Mouse (Mus musculus) MEL (cell line): ENCODE data around the gene Dpf3. TPM values are rescaled to one million over a fixed set of nuclear protein-coding genes. Genes with fewer than 3 reads are reported as not detected.

ENCODE experiments used
- DNase-seq: peaks from one replicate; pipeline ENCODE4 v3.0.0; 2011; ENCODE audit warnings: low read depth, low spot score
- H3K27ac ChIP-seq: 2 replicates; pipeline ENCODE4 v1.5.1; 2012; ENCODE audit warnings: low read depth, mild to moderate bottlenecking, control low read depth, low read length, moderate library complexity; ENCODE audit not compliant: control insufficient read depth
- H3K27me3 ChIP-seq, 2 experiments: fragments of 150-350 bp in 1 of 2; sonication (generic) in 1 of 2; 2 replicates each; pipeline ENCODE4 v1.6.1; 2012; ENCODE audit warnings: low read length in 2 of 2, mild to moderate bottlenecking in 2 of 2, improper control_type of control experiment in 1 of 2, moderate library complexity in 1 of 2; ENCODE audit not compliant: insufficient read depth in 2 of 2, control insufficient read depth in 1 of 2
- H3K36me3 ChIP-seq, 2 experiments: 2 replicates each; pipeline ENCODE4 v1.6.1; 2012 to 2014; ENCODE audit warnings: low read length in 2 of 2, improper control_type of control experiment in 1 of 2, inconsistent platforms in 1 of 2, mild to moderate bottlenecking in 1 of 2; ENCODE audit not compliant: insufficient read depth in 2 of 2, control insufficient read depth in 1 of 2
- H3K4me1 ChIP-seq, 2 experiments: fragments of 150-350 bp in 1 of 2; sonication (generic) in 1 of 2; 2 replicates each; pipeline ENCODE4 v1.6.1; 2012; ENCODE audit warnings: low read length in 2 of 2, improper control_type of control experiment in 1 of 2, mild to moderate bottlenecking in 1 of 2; ENCODE audit not compliant: insufficient read depth in 2 of 2, control insufficient read depth in 1 of 2
- H3K4me3 ChIP-seq, 2 experiments: fragments of 150-350 bp in 1 of 2; sonication (generic) in 1 of 2; 2 replicates each; pipeline ENCODE4 v1.5.1; 2012; ENCODE audit warnings: low read depth in 2 of 2, low read length in 2 of 2, mild to moderate bottlenecking in 2 of 2, moderate library complexity in 2 of 2, control low read depth in 1 of 2, improper control_type of control experiment in 1 of 2; ENCODE audit not compliant: control insufficient read depth in 1 of 2, insufficient read depth in 1 of 2
- H3K79me2 ChIP-seq: 2 replicates; pipeline ENCODE4 v1.6.1; 2012; ENCODE audit warnings: mild to moderate bottlenecking, low read length, moderate library complexity; ENCODE audit not compliant: control insufficient read depth, poor library complexity, insufficient read depth
- H3K9ac ChIP-seq: 2 replicates; pipeline ENCODE4 v1.6.1; 2012; ENCODE audit warnings: low read depth, mild to moderate bottlenecking, control low read depth, low read length, moderate library complexity; ENCODE audit not compliant: control insufficient read depth, poor library complexity, severe bottlenecking
- H3K9me3 ChIP-seq: fragments of 150-350 bp; sonication (generic); replicated peaks from 2 replicates; pipeline ENCODE4 v1.6.1; 2012; ENCODE audit warnings: mild to moderate bottlenecking, low read length, improper control_type of control experiment, moderate library complexity; ENCODE audit not compliant: insufficient read depth
- CHD1 ChIP-seq: IDR thresholded peaks from 2 replicates; pipeline ENCODE4 v1.6.1; 2012; ENCODE audit warnings: low read depth, mild to moderate bottlenecking, inconsistent platforms, low read length, improper control_type of control experiment
- CHD2 ChIP-seq: IDR thresholded peaks from 2 replicates; pipeline ENCODE4 v1.6.1; 2011; ENCODE audit warnings: low read length, improper control_type of control experiment
- E2F4 ChIP-seq: IDR thresholded peaks from 2 replicates; pipeline ENCODE4 v1.6.1; 2011; ENCODE audit warnings: low read depth, low read length, improper control_type of control experiment, borderline replicate concordance
- ELF1 ChIP-seq: IDR thresholded peaks from 2 replicates; pipeline ENCODE4 v1.6.1; 2014; ENCODE audit warnings: low read depth, mild to moderate bottlenecking, inconsistent platforms, low read length, improper control_type of control experiment, moderate library complexity
- ETS1 ChIP-seq: IDR thresholded peaks from 2 replicates; pipeline ENCODE4 v1.6.1; 2012; ENCODE audit warnings: low read depth, mild to moderate bottlenecking, inconsistent platforms, low read length, improper control_type of control experiment, moderate library complexity
- GABPA ChIP-seq: IDR thresholded peaks from 2 replicates; pipeline ENCODE4 v1.6.1; 2012; ENCODE audit warnings: low read depth, mild to moderate bottlenecking, inconsistent platforms, low read length, improper control_type of control experiment, moderate library complexity
- KAT2A ChIP-seq: conservative IDR thresholded peaks from 2 replicates; pipeline ENCODE4 v1.6.1; 2012; ENCODE audit warnings: low read depth, low read length, improper control_type of control experiment, inconsistent platforms
- MAX ChIP-seq: IDR thresholded peaks from 2 replicates; pipeline ENCODE4 v1.6.1; 2011; ENCODE audit warnings: low read length, improper control_type of control experiment
- MEF2A ChIP-seq: IDR thresholded peaks from 2 replicates; pipeline ENCODE4 v1.6.1; 2014; ENCODE audit warnings: low read depth, mild to moderate bottlenecking, inconsistent platforms, low read length, improper control_type of control experiment; ENCODE audit not compliant: poor library complexity, insufficient replicate concordance, severe bottlenecking; ENCODE audit errors: extremely low read depth
- MYB ChIP-seq: IDR thresholded peaks from 2 replicates; pipeline ENCODE4 v1.6.1; 2011; ENCODE audit warnings: mild to moderate bottlenecking, low read depth, low read length, improper control_type of control experiment
- NELFE ChIP-seq: IDR thresholded peaks from 2 replicates; pipeline ENCODE4 v1.6.1; 2011; ENCODE audit warnings: low read depth, low read length, improper control_type of control experiment
- NRF1 ChIP-seq: IDR thresholded peaks from 2 replicates; pipeline ENCODE4 v1.6.1; 2014; ENCODE audit warnings: low read depth, mild to moderate bottlenecking, inconsistent platforms, low read length, improper control_type of control experiment, moderate library complexity; ENCODE audit not compliant: poor library complexity, insufficient read depth, severe bottlenecking
- POLR2AphosphoS5 ChIP-seq: IDR thresholded peaks from 2 replicates; pipeline ENCODE4 v1.6.1; 2012; ENCODE audit warnings: low read depth, borderline replicate concordance, mild to moderate bottlenecking, inconsistent platforms, low read length, moderate library complexity, mixed read lengths
- SIN3A ChIP-seq: IDR thresholded peaks from 2 replicates; pipeline ENCODE4 v1.6.1; 2012; ENCODE audit warnings: low read length, improper control_type of control experiment, inconsistent platforms
- SMC3 ChIP-seq: IDR thresholded peaks from 2 replicates; pipeline ENCODE4 v1.6.1; 2011; ENCODE audit warnings: low read depth, low read length, improper control_type of control experiment
- TAL1 ChIP-seq: IDR thresholded peaks from 2 replicates; pipeline ENCODE4 v1.6.1; 2012; ENCODE audit warnings: mild to moderate bottlenecking, inconsistent platforms, low read length, moderate library complexity, mixed read lengths
- TBP ChIP-seq: IDR thresholded peaks from 2 replicates; pipeline ENCODE4 v1.8.0; 2011; ENCODE audit warnings: low read depth, low read length, improper control_type of control experiment
- UBTF ChIP-seq: IDR thresholded peaks from 2 replicates; pipeline ENCODE4 v1.6.1; 2012; ENCODE audit warnings: low read depth, mild to moderate bottlenecking, inconsistent platforms, low read length, improper control_type of control experiment, moderate library complexity, borderline replicate concordance; ENCODE audit not compliant: insufficient read depth
- USF2 ChIP-seq, 2 experiments: IDR thresholded peaks; 2 replicates each; pipeline ENCODE4 v1.6.1; 2011 to 2012; ENCODE audit warnings: improper control_type of control experiment in 2 of 2, low read length in 2 of 2, borderline replicate concordance in 1 of 2, inconsistent platforms in 1 of 2, low read depth in 1 of 2, mild to moderate bottlenecking in 1 of 2; ENCODE audit not compliant: insufficient read depth in 1 of 2
- ZMIZ1 ChIP-seq: IDR thresholded peaks from 2 replicates; pipeline ENCODE4 v1.6.1; 2012; ENCODE audit warnings: low read depth, mild to moderate bottlenecking, inconsistent platforms, low read length, improper control_type of control experiment, moderate library complexity
- polyA plus RNA-seq, 2 experiments: library from polyadenylated mRNA; stranded (reverse) in 1 of 2; unstranded in 1 of 2; fragments of >175 nt in 1 of 2; fragments of >200 nt in 1 of 2; gene quantifications; 2 replicates each; pipeline versions ENCODE4 v1.2.1 to v1.2.4; 2012; ENCODE audit warnings: low replicate concordance in 2 of 2, low read depth in 1 of 2; ENCODE audit not compliant: insufficient read length in 2 of 2, insufficient read depth in 1 of 2, missing spikeins in 1 of 2
- total RNA-seq: library from RNA; depleted of rRNA; stranded (reverse); fragments of 300-350 nt; gene quantifications from 2 replicates; pipeline ENCODE4 v1.2.3, GENCODE M21; 2012

Dpf3 gene
- total and polyA plus RNA-seq, 3 experiments = 4.2 to 6.8 TPM; not detected in 1

GRCm38 (mm10) chr12:83298358-83298757 lies 189.2 kb downstream of the Dpf3 start (continued):
- TF ChIP-seq SMC3 = no peak

- peaks cover 0 to 3% of the 10 kb centered on the region in 2 experiments; a peak in 2 of 4 replicates for H3K36me3 ChIP-seq
- no peaks in the 10 kb centered on the region for H3K4me1 ChIP-seq
- no peaks in the 10 kb centered on the region for H3K27me3 ChIP-seq
- no peaks in the 10 kb centered on the region for H3K9me3 ChIP-seq
- TF ChIP-seq POLR2AphosphoS5 (no peak), GABPA (no peak), UBTF (no peak), CHD1 (no peak), SIN3A (no peak), NELFE (no peak), ZMIZ1 (no peak), CHD2 (no peak), KAT2A (no peak), TBP (no peak), MAX (no peak), MEF2A (no peak)
- DNase-seq = no peak
- no peaks in the 10 kb centered on the region for H3K79me2 ChIP-seq
- H3K9ac ChIP-seq = no peak overlapping the region
- no peak overlapping the region for H3K27ac ChIP-seq
- H3K4me3 ChIP-seq = no peak overlapping the region
Measured at GRCm38 (mm10) chr12:83295031-83295430, 192.5 kb downstream of the Dpf3 start.

DNA sequence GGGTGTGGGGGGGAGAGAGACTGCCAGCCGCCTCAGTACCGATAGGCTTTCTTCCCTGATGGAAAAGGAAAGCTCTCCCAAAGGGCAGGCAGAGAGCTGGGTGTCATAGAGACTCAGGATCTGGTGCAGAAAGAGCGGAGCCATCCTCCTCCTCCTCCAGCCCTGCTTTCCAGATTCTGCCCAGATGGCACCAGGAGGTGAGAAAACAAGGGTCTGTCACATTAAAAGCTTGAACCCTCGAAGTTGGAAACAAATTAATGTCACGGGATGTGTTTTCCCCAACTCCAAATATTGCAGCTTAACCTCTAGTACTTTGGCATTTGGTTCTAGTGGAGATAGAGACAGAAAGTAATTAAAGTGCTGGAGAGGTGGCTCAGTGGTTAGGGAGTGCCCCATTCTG lies 195.6 kb downstream of the Dpf3 start:
- no peak overlapping the region for H3K9ac ChIP-seq
- no peaks in the 10 kb centered on the region for H3K79me2 ChIP-seq
- H3K27me3 ChIP-seq = no peaks in the 10 kb centered on the region
- H3K4me3 ChIP-seq = no peak overlapping the region
- no peak overlapping the region for H3K27ac ChIP-seq
- TF ChIP-seq ELF1 = no peak
- TF ChIP-seq E2F4 = no peak
- TF ChIP-seq NRF1 = no peak
- no peak for TF ChIP-seq CHD1
- no peak for TF ChIP-seq MYB
- no peak for TF ChIP-seq USF2 (IDR thresholded peaks at IDR 0.05; ENCODE audit: borderline replicate concordance in 1 of 2, insufficient read depth in 1 of 2, low read depth in 1 of 2, low read length in 2 of 2)
- no peak for TF ChIP-seq ETS1
- no peak for TF ChIP-seq TAL1
- TF ChIP-seq, all 39 proteins: peak for 0
- no peaks in the 10 kb centered on the region for H3K4me1 ChIP-seq
- no peak for DNase-seq
- no peaks in the 10 kb centered on the region for H3K9me3 ChIP-seq
- H3K36me3 ChIP-seq = no peaks in the 10 kb centered on the region
